Mouse (Mus musculus) heart, embryonic 11.5 days (tissue): ENCODE data around the gene Coro1c. TPM values are rescaled to one million over a fixed set of nuclear protein-coding genes. Genes with fewer than 3 reads are reported as not detected.
A peak's percentile ranks its signal among the peaks of the same experiment; 100 is the strongest.

Experiments used
- ATAC-seq: fragments of 200-750 bp; cut with Nextera tagmentation; replicated peaks from 2 replicates; pipeline ENCODE4 v1.8.0; 2017; ENCODE audit warnings: moderate library complexity; ENCODE audit not compliant: insufficient number of reproducible peaks, low FRiP score, low TSS enrichment
- H3K27ac ChIP-seq: fragments of 300-500 bp; sonication (generic); 2 replicates; pipeline ENCODE4 v1.5.1; 2014; ENCODE audit warnings: mild to moderate bottlenecking, low read depth, low read length
- H3K27me3 ChIP-seq: fragments of 300-500 bp; sonication (generic); 2 replicates; pipeline ENCODE4 v1.6.1; 2014; ENCODE audit warnings: mild to moderate bottlenecking, low read length, mixed read lengths; ENCODE audit not compliant: control insufficient read depth, insufficient read depth
- H3K36me3 ChIP-seq: fragments of 300-500 bp; sonication (generic); 2 replicates; pipeline ENCODE4 v1.6.1; 2014; ENCODE audit warnings: mild to moderate bottlenecking, low read length, moderate library complexity, mixed read lengths; ENCODE audit not compliant: control insufficient read depth, insufficient read depth
- H3K4me1 ChIP-seq: fragments of 300-500 bp; sonication (generic); 2 replicates; pipeline ENCODE4 v1.6.1; 2014; ENCODE audit warnings: low read length; ENCODE audit not compliant: control insufficient read depth, insufficient read depth
- H3K4me2 ChIP-seq: fragments of 300-500 bp; sonication (generic); 2 replicates; pipeline ENCODE4 v1.6.1; 2014; ENCODE audit warnings: mild to moderate bottlenecking, moderate library complexity
- H3K4me3 ChIP-seq: fragments of 300-500 bp; sonication (generic); 2 replicates; pipeline ENCODE4 v1.5.1; 2014; ENCODE audit warnings: low read depth, low read length
- H3K9ac ChIP-seq: fragments of 300-500 bp; sonication (generic); 2 replicates; pipeline ENCODE4 v1.6.1; 2014; ENCODE audit warnings: mild to moderate bottlenecking, low read depth, low read length, moderate library complexity
- H3K9me3 ChIP-seq: fragments of 300-500 bp; sonication (generic); replicated peaks from 2 replicates; pipeline ENCODE4 v1.6.1; 2016; ENCODE audit warnings: low read length; ENCODE audit not compliant: control insufficient read depth
- WGBS: fragments of 180-500 bp; shearing (Covaris S2); extraction: QIAGEN DNeasy Blood & Tissue Kit; methylation state at CpG from one replicate; pipeline ENCODE4 v1.1.7; 2014; ENCODE audit not compliant: insufficient replicate concordance; 5-methylcytosine and 5-hydroxymethylcytosine counted together
- polyA plus RNA-seq: library from polyadenylated mRNA; unstranded; fragments of >200 nt; fragmentation: Nextera tagmentation; extraction: Ambion mirVana; gene quantifications from 2 replicates; pipeline ENCODE4 v1.2.1, GENCODE M21; 2014

Coro1c gene
- polyA plus RNA-seq, 1 experiment from 2014 or later, result 113 TPM

- H3K36me3 ChIP-seq, result no peaks in the 10 kb centered on the region; the same call in 1 of the 2 replicates
- H3K9ac ChIP-seq, result no peak overlapping the region
- H3K4me1 ChIP-seq, result peaks cover 48% of the 10 kb centered on the region
- 86% methylated on average over 12 of the region's 12 CpGs for WGBS
- no peak overlapping the region for H3K27ac ChIP-seq
- H3K4me3 ChIP-seq, result no peak overlapping the region
- no peaks in the 10 kb centered on the region for H3K9me3 ChIP-seq
- H3K4me2 ChIP-seq, result no peak overlapping the region
- ATAC-seq, result no peak
- H3K27me3 ChIP-seq, result no peaks in the 10 kb centered on the region
Observed at GRCm38 (mm10) chr5:113899543-113899942, 9.0 kb downstream of the Coro1c start.

- 0 out of 2 replicates have a peak overlapping the region, but pooled peaks have one; percentile 3 for H3K27ac ChIP-seq
- H3K9ac ChIP-seq, result peak overlapping the region; percentile 44; the same call in 1 of the 2 replicates
Observed at GRCm38 (mm10) chr5:113892005-113892404, 16.6 kb downstream of the Coro1c start.

GRCm38 (mm10) chr5:113890874-113891273, 17.7 kb downstream of the Coro1c start:
- Histone ChIP-seq H3K4me1 (peaks cover 37% of the 10 kb centered on the region), H3K4me2 (no peak overlapping the region), H3K9ac (no peak overlapping the region), H3K9me3 (no peaks in the 10 kb centered on the region), H3K4me3 (no peak overlapping the region), H3K27ac (no peak overlapping the region), H3K36me3 (no peaks in the 10 kb centered on the region), H3K27me3 (no peaks in the 10 kb centered on the region)
- 78% methylated on average over 18 of the region's 18 CpGs for WGBS
- ATAC-seq, result no peak

More at GRCm38 (mm10) chr5:113892005-113892404, 16.6 kb downstream of the Coro1c start:
- Histone ChIP-seq H3K27me3 (no peaks in the 10 kb centered on the region), H3K36me3 (no peaks in the 10 kb centered on the region), H3K9me3 (no peaks in the 10 kb centered on the region), H3K4me2 (no peak overlapping the region), H3K4me1 (peaks cover 32% of the 10 kb centered on the region), H3K4me3 (no peak overlapping the region)
- 72% methylated on average over 7 of the region's 7 CpGs for WGBS
- no peak for ATAC-seq

GRCm38 (mm10) chr5:113889912-113890311, 18.6 kb downstream of the Coro1c start:
- no peak for ATAC-seq
- 36% methylated on average over 4 of the region's 4 CpGs for WGBS

GRCm38 (mm10) chr5:113889181-113889906, 19.2 kb downstream of the Coro1c start:
- 13% methylated on average over 19 of the region's 19 CpGs for WGBS
- Histone ChIP-seq H3K36me3 (no peaks in the 10 kb centered on the region), H3K9ac (no peak overlapping the region), H3K4me3 (no peak overlapping the region; the same call in 1 of the 2 replicates), H3K4me1 (peaks cover 46% of the 10 kb centered on the region), H3K4me2 (peak overlapping the region; percentile 40), H3K27ac (peak overlapping the region; percentile 65), H3K27me3 (no peaks in the 10 kb centered on the region), H3K9me3 (no peaks in the 10 kb centered on the region)
- ATAC-seq, result no peak

More at GRCm38 (mm10) chr5:113889912-113890311, 18.6 kb downstream of the Coro1c start:
- H3K4me3 ChIP-seq, result no peak overlapping the region
- no peaks in the 10 kb centered on the region for H3K27me3 ChIP-seq
- H3K36me3 ChIP-seq, result no peaks in the 10 kb centered on the region
- peaks cover 45% of the 10 kb centered on the region for H3K4me1 ChIP-seq
- no peaks in the 10 kb centered on the region for H3K9me3 ChIP-seq
- H3K27ac ChIP-seq, result peak overlapping the region; percentile 65; the same call in 1 of the 2 replicates
- H3K9ac ChIP-seq, result no peak overlapping the region
- H3K4me2 ChIP-seq, result peak overlapping the region; percentile 40

GRCm38 (mm10) chr5:113888186-113888795, 20.3 kb downstream of the Coro1c start:
- Histone ChIP-seq H3K4me3 (no peak overlapping the region), H3K9ac (no peak overlapping the region), H3K27me3 (no peaks in the 10 kb centered on the region), H3K9me3 (no peaks in the 10 kb centered on the region), H3K4me1 (peaks cover 57% of the 10 kb centered on the region), H3K27ac (0 out of 2 replicates have a peak overlapping the region, but pooled peaks have one; percentile 65), H3K4me2 (no peak overlapping the region), H3K36me3 (no peaks in the 10 kb centered on the region)
- no peak for ATAC-seq
- 87% methylated on average over 5 of the region's 5 CpGs for WGBS

GRCm38 (mm10) chr5:113887132-113887531, 21.4 kb downstream of the Coro1c start:
- Histone ChIP-seq H3K9me3 (no peaks in the 10 kb centered on the region), H3K4me1 (peaks cover 66% of the 10 kb centered on the region), H3K4me3 (no peak overlapping the region), H3K27ac (no peak overlapping the region), H3K9ac (no peak overlapping the region), H3K36me3 (no peaks in the 10 kb centered on the region), H3K4me2 (no peak overlapping the region), H3K27me3 (no peaks in the 10 kb centered on the region)
- WGBS, result 51% methylated on average over 11 of the region's 11 CpGs
- no peak for ATAC-seq

- H3K27ac ChIP-seq, result no peak overlapping the region
- H3K36me3 ChIP-seq, result peaks cover 7% of the 10 kb centered on the region; the same call in 1 of the 2 replicates
- no peak overlapping the region for H3K4me3 ChIP-seq
- no peaks in the 10 kb centered on the region for H3K27me3 ChIP-seq
- H3K9me3 ChIP-seq, result no peaks in the 10 kb centered on the region
- H3K4me2 ChIP-seq, result no peak overlapping the region
- no peak overlapping the region for H3K9ac ChIP-seq
- H3K4me1 ChIP-seq, result peaks cover 59% of the 10 kb centered on the region
- no peak for ATAC-seq
- WGBS, result 58% methylated on average over 8 of the region's 8 CpGs
Observed at GRCm38 (mm10) chr5:113885623-113886022, 22.9 kb downstream of the Coro1c start.
